Mouse (Mus musculus) heart, adult 9 months (tissue): ENCODE measurements around the gene Ick.
A peak's percentile ranks its signal among the peaks of the same experiment; 100 is the strongest.
"Not testable (repeated sequence)": the region's sequence is repeated elsewhere in the genome, so short reads cannot be mapped to it uniquely, and the experiment has no call there.

Source experiments
- DNase-seq, 2 experiments: peaks; one replicate each; pipeline ENCODE4 v3.0.0; 2022; ENCODE audit warnings: low spot score in 2 of 2

The Ick gene

GRCm38 (mm10) chr9:78108796-78109239 is at the start of gene Ick, which contains the start of gene Fbxo9:
Ick (plus strand) TSS chr9:78109192.
Fbxo9 (minus strand) TSS chr9:78109065.
- DNase-seq: peak; percentile 91 to 93

DNA sequence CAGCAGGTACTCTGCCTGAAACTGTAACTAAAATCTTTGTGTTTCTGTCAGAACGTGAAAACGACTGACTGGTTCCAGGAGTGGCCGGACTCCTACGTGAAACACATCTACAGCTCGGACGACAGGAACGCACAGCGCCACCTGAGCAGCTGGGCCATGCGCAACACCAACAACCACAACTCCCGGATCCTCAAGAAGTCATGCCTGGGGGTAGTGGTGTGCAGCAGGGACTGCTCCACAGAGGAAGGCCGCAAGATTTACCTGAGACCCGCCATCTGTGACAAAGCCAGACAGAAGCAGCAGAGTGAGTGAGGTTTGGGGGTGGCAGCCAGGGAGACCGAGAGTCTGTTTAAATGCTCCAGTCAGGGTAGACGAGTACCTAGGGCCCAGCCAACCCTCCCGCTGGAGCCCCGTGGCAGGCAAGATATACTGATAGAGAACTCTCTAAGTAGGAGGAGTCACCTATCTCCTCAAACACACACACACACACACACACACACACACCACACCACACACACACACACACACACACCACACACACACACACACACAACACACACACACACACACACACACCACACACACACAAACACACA is 49.4 kb upstream of the Ick start:
- DNase-seq: no peak

GRCm38 (mm10) chr9:78062392-78062791 is 46.6 kb upstream of the Ick start:
- DNase-seq: no peak

- DNase-seq: no peak
Measured at GRCm38 (mm10) chr9:78064121-78064520, 44.9 kb upstream of the Ick start.

GRCm38 (mm10) chr9:78070496-78070895 is 38.5 kb upstream of the Ick start:
- DNase-seq: no peak

DNA sequence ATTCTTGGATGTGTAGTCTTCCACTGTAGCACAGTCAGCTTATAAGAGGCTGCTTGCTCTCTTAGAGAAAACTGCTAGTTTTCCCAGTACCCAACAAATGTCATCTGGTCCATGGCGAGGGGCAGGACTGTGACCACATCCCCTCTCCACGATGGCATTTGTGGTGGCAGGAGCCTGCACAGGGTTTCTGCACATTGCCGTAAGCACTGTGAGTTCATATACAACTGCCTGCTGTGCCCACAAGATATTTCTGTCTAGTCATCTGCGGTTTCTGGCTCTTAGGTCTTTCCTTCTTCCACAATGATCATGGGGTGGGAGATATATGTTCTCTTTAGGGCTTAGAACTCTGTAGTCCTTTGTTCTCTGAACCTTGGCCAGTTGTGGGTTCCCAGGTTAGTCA is 37.4 kb upstream of the Ick start:
- DNase-seq: no peak

GRCm38 (mm10) chr9:78073291-78073690 is 35.7 kb upstream of the Ick start:
- not testable (repeated sequence) for DNase-seq

DNA sequence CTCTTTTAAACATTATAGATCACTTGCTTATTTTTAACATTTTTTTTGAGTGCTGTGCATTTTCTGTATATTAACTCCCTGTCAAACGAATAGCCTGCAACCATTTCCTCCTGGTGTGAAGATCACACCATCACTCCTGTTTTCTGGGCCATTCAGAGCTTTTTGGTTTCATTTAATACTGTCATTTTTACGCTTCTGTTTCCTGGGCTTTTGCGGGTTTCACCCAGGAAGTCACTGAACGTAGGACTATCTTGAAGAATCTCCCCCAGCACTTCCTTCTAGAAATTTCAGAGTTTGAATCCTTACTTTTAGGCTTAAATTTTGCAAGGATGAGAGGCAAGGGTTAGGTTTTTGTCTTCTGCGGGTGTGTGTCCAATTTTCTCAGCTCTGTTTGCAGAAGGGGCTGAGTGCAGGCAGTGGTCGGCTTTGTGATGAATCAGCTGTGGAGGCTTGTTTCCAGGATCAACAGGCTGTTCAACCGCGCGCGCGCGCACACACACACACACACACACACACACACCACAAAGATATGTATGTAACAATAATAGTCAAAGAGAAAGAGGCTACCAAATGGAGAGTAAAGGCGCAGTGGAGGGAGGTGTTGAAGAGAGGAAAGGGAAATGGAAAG is 35.2 kb upstream of the Ick start:
- DNase-seq: no peak

DNA sequence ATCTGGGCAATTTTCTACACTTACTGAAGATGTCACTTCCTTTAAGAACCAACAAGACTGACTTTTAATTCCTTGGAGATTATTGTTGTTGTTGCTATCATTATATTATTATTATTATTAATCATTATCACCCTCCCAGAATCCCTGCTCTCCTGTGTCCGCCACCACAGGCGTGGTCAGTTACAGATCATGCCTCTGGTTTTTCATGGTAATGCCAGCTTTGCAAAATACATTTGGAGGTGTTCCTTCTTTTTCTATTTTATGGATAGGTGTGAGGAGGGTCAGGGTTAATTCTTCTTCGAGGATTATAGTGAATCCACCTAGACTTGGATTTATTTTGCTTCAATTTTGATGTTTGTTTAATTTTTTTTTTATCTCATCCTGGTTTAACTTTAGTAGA is 33.7 kb upstream of the Ick start:
- no peak for DNase-seq

- no peak for DNase-seq
Measured at GRCm38 (mm10) chr9:78078240-78078639, 30.8 kb upstream of the Ick start.

- DNase-seq: no peak
Measured at GRCm38 (mm10) chr9:78081835-78082234, 27.2 kb upstream of the Ick start.

DNA sequence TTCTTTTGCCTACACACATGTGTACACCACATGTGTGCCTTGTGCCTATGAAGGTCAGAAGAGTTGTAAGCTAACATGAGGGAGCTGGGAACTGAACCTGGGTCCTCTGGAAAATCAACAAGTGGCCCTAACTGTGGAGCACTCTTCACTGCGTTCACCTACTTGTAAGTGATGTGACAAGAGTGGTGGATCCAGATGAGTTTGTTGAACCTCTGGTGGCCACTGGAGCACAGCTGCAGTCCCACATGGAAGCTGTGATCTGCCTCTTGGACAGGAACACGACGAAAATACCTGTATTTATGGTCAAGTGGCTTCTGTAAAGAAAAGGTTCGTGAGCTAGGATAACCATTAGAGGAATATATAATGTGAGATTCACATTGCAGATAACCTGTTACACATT is 24.7 kb upstream of the Ick start:
- no peak for DNase-seq

GRCm38 (mm10) chr9:78085722-78086287 is 23.2 kb upstream of the Ick start:
- no peak for DNase-seq

GRCm38 (mm10) chr9:78087751-78088150 is 21.2 kb upstream of the Ick start:
- DNase-seq: no peak

GRCm38 (mm10) chr9:78088521-78088920 is 20.5 kb upstream of the Ick start:
- peak; percentile 32 to 41 for DNase-seq

GRCm38 (mm10) chr9:78088971-78089370 is 20.0 kb upstream of the Ick start:
- DNase-seq: no peak

DNA sequence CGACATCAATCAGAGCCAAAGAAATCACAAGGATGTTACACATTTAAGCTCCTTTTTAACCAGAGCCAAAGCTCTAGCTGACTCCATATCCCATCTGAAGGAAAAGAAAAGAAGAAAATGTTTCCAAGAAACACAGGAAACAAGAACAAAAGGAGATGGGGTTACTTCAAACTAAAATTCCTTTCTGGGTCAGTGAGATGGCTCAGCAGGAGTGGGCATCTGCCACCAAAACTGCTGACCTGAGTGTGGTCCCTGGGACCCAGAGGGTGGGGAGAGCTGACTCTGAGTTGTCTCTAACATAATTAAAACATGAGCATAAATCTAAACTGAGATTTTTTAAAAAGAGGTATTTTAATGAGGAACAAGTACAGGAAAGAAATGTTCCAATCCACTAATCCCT is 19.1 kb upstream of the Ick start:
- no peak for DNase-seq

DNA sequence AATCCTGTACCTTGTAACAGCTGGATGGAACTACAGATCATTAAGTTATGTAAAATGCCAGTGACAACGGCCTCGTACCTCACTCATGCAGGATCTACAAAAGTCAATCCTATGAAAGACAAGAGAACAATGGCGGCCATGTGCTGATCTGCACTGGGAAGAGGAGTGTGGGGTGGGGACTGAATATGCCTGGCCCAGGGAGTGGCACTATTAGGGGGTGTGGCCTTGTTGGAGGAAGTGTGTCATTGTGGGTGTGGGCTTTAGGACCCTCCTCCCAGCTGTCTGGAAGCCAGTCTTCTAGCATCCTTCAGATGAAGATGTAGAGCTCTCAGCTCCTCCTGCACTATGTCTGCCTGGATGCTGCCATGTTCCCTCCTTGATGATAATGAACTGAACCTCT is 18.4 kb upstream of the Ick start:
- no peak for DNase-seq

DNA sequence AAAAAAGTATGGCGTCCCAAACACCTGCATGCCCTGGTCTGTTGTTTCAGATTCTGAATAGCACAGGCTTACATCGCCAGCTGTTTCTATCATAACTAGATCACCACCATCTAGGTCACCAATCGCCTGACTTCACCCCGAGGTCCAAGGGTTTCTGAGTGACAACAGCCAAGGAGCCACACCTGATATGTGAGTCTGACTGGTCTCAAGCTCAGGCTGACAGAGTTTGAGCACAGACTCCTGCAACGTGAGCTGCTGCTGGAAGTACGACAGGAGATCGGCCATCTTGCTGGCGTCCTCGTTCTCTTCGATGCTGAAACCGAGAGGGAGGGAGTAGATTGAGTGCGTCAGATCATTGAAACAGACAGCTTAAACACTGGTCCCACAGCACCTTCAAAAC is 13.3 kb upstream of the Ick start:
- no peak for DNase-seq

- DNase-seq: no peak
Measured at GRCm38 (mm10) chr9:78096376-78096775, 12.6 kb upstream of the Ick start.

DNA sequence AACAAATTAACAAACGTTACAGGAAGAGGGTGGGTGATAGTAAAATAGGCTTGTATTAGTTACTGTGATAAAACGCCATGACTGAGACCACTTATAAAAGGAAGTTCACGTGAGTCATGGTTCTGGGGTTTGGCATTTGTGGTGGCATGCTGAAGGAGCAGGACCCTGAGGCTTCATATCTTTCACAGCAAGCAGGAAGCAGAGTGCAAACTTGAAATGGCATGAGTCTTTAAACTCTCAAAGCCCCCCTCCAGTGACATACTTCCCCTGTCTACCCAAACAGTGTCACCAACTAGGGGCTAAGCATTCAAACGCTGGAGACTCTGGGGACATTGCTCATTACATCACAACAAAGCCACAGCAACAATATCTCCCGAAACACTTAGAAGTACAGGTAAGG is 8.0 kb upstream of the Ick start:
- no peak for DNase-seq

DNA sequence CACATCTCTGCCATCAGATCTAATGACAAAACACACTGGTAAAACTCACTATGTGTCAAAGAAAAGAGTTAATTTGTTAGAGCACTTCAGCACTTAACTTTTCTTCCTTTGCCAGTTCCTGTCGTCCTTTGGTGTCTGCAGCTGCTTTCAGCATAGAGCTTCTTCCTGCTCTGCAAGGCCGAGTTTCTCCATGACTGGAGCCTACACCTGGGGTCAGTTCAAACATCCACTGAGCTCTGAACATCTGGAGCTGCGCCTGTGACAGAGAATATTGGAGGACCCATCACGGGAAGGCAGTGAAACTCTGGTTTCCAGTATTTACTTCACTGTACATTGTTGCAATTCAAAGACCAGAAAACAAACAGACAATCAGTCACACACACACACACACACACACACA is 7.6 kb upstream of the Ick start:
- no peak for DNase-seq

GRCm38 (mm10) chr9:78103965-78104560 is 4.9 kb upstream of the Ick start:
- no peak for DNase-seq
